Mouse (Mus musculus) liver, adult 2 months (tissue): ENCODE results near the gene Sgms1.

Source experiments
- CTCF ChIP-seq: fragments of 200-500 bp; IDR thresholded peaks from 2 replicates; pipeline ENCODE4 v1.5.1; 2011; ENCODE audit warnings: low read depth, low read length, control low read depth
- POLR2A ChIP-seq: fragments of 200-500 bp; IDR thresholded peaks from 2 replicates; pipeline ENCODE4 v1.6.1; 2011; ENCODE audit warnings: low read length, control low read depth; ENCODE audit not compliant: insufficient read depth; ENCODE audit errors: extremely low read depth

DNA sequence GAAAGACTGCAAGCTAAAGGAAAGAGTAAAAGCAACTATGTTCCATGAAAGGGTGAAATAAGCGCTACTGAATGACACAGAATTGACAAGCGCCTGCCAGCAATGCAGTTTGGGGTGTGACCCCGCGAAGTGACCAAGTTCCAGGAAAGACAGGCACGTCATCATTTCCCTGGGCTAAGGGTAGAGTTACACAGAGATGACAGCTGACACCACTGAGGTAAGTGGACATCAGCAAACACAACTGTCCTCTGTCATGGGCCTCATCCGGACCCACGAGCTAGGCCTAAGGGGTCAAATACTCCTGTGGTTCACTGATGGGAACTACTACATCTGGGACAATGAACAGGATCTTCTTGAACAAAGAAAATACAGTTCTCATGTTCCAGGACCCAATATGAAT lies 136.5 kb downstream of the Sgms1 start:
- TF ChIP-seq CTCF (no peak), POLR2A (no peak)
